Mouse (Mus musculus): ENCODE data around the gene Tnni1. TPM values are rescaled to one million over a fixed set of nuclear protein-coding genes. Genes with fewer than 3 reads are reported as not detected.

Tnni1 gene
- total RNA-seq, 2 experiments from 2014 or later: 1.5 to 1.7 TPM

GRCm38 (mm10) chr1:135766592-135767306 is 12.5 kb upstream of the Tnni1 start:
- DNase-seq: peak in 1 of 2 experiments; percentile 40

- no peak for DNase-seq
These were observed 11.8 kb upstream of the Tnni1 start for GRCm38 (mm10) chr1:135767324-135767890.

- no peak for DNase-seq
These were observed 10.8 kb upstream of the Tnni1 start for GRCm38 (mm10) chr1:135768400-135768799.

- DNase-seq: no peak
These were observed 9.0 kb upstream of the Tnni1 start for GRCm38 (mm10) chr1:135770237-135770636.

- DNase-seq: peak; percentile 58 to 83
These were observed 8.2 kb upstream of the Tnni1 start for GRCm38 (mm10) chr1:135770896-135771572.

GRCm38 (mm10) chr1:135771573-135771970 is 7.7 kb upstream of the Tnni1 start:
- DNase-seq: no peak

- peak in 1 of 2 experiments; percentile 48 for DNase-seq
These were observed 2.6 kb upstream of the Tnni1 start for GRCm38 (mm10) chr1:135776596-135776995.

- no peak for DNase-seq
These were observed 2.2 kb upstream of the Tnni1 start for GRCm38 (mm10) chr1:135777046-135777445.

GRCm38 (mm10) chr1:135780649-135781048 is 1.4 kb downstream of the Tnni1 start:
- DNase-seq: no peak

GRCm38 (mm10) chr1:135781220-135781619 is 2.0 kb downstream of the Tnni1 start:
- DNase-seq: peak; percentile 82 to 89

GRCm38 (mm10) chr1:135782816-135783215 is 3.6 kb downstream of the Tnni1 start:
- DNase-seq: no peak

GRCm38 (mm10) chr1:135787799-135788198 is 8.6 kb downstream of the Tnni1 start:
- peak; percentile 76 to 87 for DNase-seq

- DNase-seq: peak; percentile 54 to 60
These were observed 9.5 kb downstream of the Tnni1 start for GRCm38 (mm10) chr1:135788708-135789107.

GRCm38 (mm10) chr1:135789815-135790214 is 10.6 kb downstream of the Tnni1 start:
- DNase-seq: peak; percentile 68 to 89

- DNase-seq: no peak
These were observed 13.1 kb downstream of the Tnni1 start for GRCm38 (mm10) chr1:135792143-135792939.

GRCm38 (mm10) chr1:135793370-135794215 is 14.4 kb downstream of the Tnni1 start:
- DNase-seq: peak; percentile 29 to 47

GRCm38 (mm10) chr1:135794216-135795134 is 15.2 kb downstream of the Tnni1 start:
- peak in 1 of 2 experiments; percentile 9 for DNase-seq

GRCm38 (mm10) chr1:135798492-135798891 is 19.3 kb downstream of the Tnni1 start:
- DNase-seq: no peak

- DNase-seq: no peak
These were observed 19.9 kb downstream of the Tnni1 start for GRCm38 (mm10) chr1:135799109-135799627.

Data from heart, adult 18-20 months (tissue).